Mouse (Mus musculus) bone marrow macrophage, adult 2 months (primary cell): ENCODE data around the gene Zfp27.

Source experiments
- CTCF ChIP-seq: IDR thresholded peaks from 2 replicates; pipeline ENCODE4 v1.5.1; 2012; ENCODE audit warnings: low read depth, mild to moderate bottlenecking, low read length, moderate library complexity
- POLR2A ChIP-seq: IDR thresholded peaks from 2 replicates; pipeline ENCODE4 v1.6.1; 2012; ENCODE audit warnings: mild to moderate bottlenecking, low read depth, low read length, borderline replicate concordance

DNA sequence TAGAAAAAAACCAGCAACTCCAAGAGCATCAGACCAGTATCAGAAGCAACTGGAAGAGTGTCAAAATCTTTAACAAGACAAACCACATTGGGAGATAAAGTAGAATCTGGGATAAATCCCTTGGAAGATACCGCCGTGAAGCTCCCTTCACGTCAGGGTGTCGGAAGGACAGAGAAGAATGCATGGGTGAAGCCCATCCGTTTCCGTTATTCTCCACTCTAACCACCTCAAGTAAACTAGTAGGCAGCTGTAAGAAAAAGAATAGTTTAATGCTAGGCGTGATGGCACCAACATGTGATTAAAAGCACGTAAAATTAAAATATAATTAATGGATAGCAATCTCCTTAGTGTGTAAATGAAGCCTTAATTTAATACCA is 298 bp upstream of the Zfp27 start:
- TF ChIP-seq CTCF (no peak), POLR2A (no peak)
